Mouse (Mus musculus): Measurements from ENCODE around the gene Phb. TPM values are rescaled to one million over a fixed set of nuclear protein-coding genes. Genes with fewer than 3 reads are reported as not detected.
A peak's percentile ranks its signal among the peaks of the same experiment; 100 is the strongest.

The Phb gene
- polyA plus RNA-seq, 1 experiment from 2014 or later: 129 TPM

GRCm38 (mm10) chr11:95688515-95688914 lies 21.8 kb downstream of the Phb start:
- ATAC-seq (ENCODE audit: insufficient read depth): peak; percentile 40
- Histone ChIP-seq H3K27ac (replicated peaks) (peak overlapping the region; percentile 92), H3K36me3 (replicated peaks) (no peaks in the 10 kb centered on the region), H3K4me3 (replicated peaks) (peak overlapping the region; percentile 34), H3K4me2 (peak overlapping the region; percentile 76), H3K27me3 (no peaks in the 10 kb centered on the region), H3K9me3 (replicated peaks) (no peaks in the 10 kb centered on the region), H3K9ac (peak overlapping the region; percentile 50), H3K4me1 (replicated peaks) (peaks cover 64% of the 10 kb centered on the region)
- 7% methylated on average over 6 of the region's 6 CpGs for WGBS (ENCODE audit: insufficient replicate concordance)

GRCm38 (mm10) chr11:95688981-95689380 lies 22.2 kb downstream of the Phb start:
- Histone ChIP-seq H3K4me2 (peak overlapping the region; percentile 76), H3K9me3 (replicated peaks) (no peaks in the 10 kb centered on the region), H3K36me3 (replicated peaks) (no peaks in the 10 kb centered on the region), H3K9ac (peak overlapping the region; percentile 50), H3K27ac (replicated peaks) (peak overlapping the region; percentile 92), H3K27me3 (no peaks in the 10 kb centered on the region), H3K4me1 (replicated peaks) (peaks cover 64% of the 10 kb centered on the region), H3K4me3 (replicated peaks) (peak overlapping the region; percentile 34)
- ATAC-seq (ENCODE audit: insufficient read depth): peak; percentile 88
- 2% methylated on average over 7 of the region's 7 CpGs for WGBS (ENCODE audit: insufficient replicate concordance)

GRCm38 (mm10) chr11:95689544-95689943 lies 22.8 kb downstream of the Phb start:
- no peak; the same call in 1 of the 2 replicates for ATAC-seq (ENCODE audit: insufficient read depth)
- Histone ChIP-seq H3K36me3 (replicated peaks) (no peaks in the 10 kb centered on the region), H3K4me3 (replicated peaks) (no peak overlapping the region), H3K9me3 (replicated peaks) (no peaks in the 10 kb centered on the region), H3K27ac (replicated peaks) (peak overlapping the region; percentile 92), H3K27me3 (no peaks in the 10 kb centered on the region), H3K9ac (peak overlapping the region; percentile 50; the same call in 1 of the 2 replicates), H3K4me1 (replicated peaks) (peaks cover 64% of the 10 kb centered on the region), H3K4me2 (peak overlapping the region; percentile 76)
- 47% methylated on average over 3 of the region's 3 CpGs for WGBS (ENCODE audit: insufficient replicate concordance)

GRCm38 (mm10) chr11:95698541-95698940 lies 31.8 kb downstream of the Phb start:
- Histone ChIP-seq H3K27ac (replicated peaks) (no peak overlapping the region), H3K36me3 (replicated peaks) (no peaks in the 10 kb centered on the region), H3K9ac (no peak overlapping the region), H3K27me3 (no peaks in the 10 kb centered on the region), H3K4me3 (replicated peaks) (no peak overlapping the region), H3K4me2 (no peak overlapping the region), H3K9me3 (replicated peaks) (no peaks in the 10 kb centered on the region), H3K4me1 (replicated peaks) (peaks cover 27% of the 10 kb centered on the region)
- 78% methylated on average over 5 of the region's 5 CpGs for WGBS (ENCODE audit: insufficient replicate concordance)
- ATAC-seq (ENCODE audit: insufficient read depth): no peak

- 42% methylated on average over 13 of the region's 13 CpGs for WGBS (ENCODE audit: insufficient replicate concordance)
- Histone ChIP-seq H3K27me3 (no peaks in the 10 kb centered on the region), H3K27ac (replicated peaks) (peak overlapping the region; percentile 80), H3K9ac (no peak overlapping the region), H3K4me1 (replicated peaks) (peaks cover 32% of the 10 kb centered on the region), H3K36me3 (replicated peaks) (no peaks in the 10 kb centered on the region), H3K9me3 (replicated peaks) (no peaks in the 10 kb centered on the region), H3K4me2 (peak overlapping the region; percentile 37), H3K4me3 (replicated peaks) (no peak overlapping the region)
- ATAC-seq (ENCODE audit: insufficient read depth): peak; percentile 85
Measured at GRCm38 (mm10) chr11:95700778-95701739, 34.3 kb downstream of the Phb start.

- H3K27me3 ChIP-seq: no peaks in the 10 kb centered on the region
- ATAC-seq (ENCODE audit: insufficient read depth): no peak
- H3K9ac ChIP-seq: no peak overlapping the region
- H3K4me1 ChIP-seq (replicated peaks): peaks cover 49% of the 10 kb centered on the region
- H3K4me3 ChIP-seq (replicated peaks): no peak overlapping the region
- no peaks in the 10 kb centered on the region for H3K9me3 ChIP-seq (replicated peaks)
- H3K27ac ChIP-seq (replicated peaks): no peak overlapping the region
- H3K4me2 ChIP-seq: no peak overlapping the region
- WGBS (ENCODE audit: insufficient replicate concordance): 75% methylated on average over 12 of the region's 12 CpGs
- H3K36me3 ChIP-seq (replicated peaks): no peaks in the 10 kb centered on the region
Measured at GRCm38 (mm10) chr11:95704032-95704969, 37.5 kb downstream of the Phb start.

- Histone ChIP-seq H3K27ac (replicated peaks) (no peak overlapping the region), H3K27me3 (no peaks in the 10 kb centered on the region), H3K36me3 (replicated peaks) (no peaks in the 10 kb centered on the region), H3K9ac (no peak overlapping the region), H3K4me2 (no peak overlapping the region), H3K4me1 (replicated peaks) (peaks cover 50% of the 10 kb centered on the region), H3K4me3 (replicated peaks) (no peak overlapping the region), H3K9me3 (replicated peaks) (no peaks in the 10 kb centered on the region)
- ATAC-seq (ENCODE audit: insufficient read depth): no peak
- 37% methylated on average over 4 of the region's 4 CpGs for WGBS (ENCODE audit: insufficient replicate concordance)
Measured at GRCm38 (mm10) chr11:95704970-95705330, 38.2 kb downstream of the Phb start.

GRCm38 (mm10) chr11:95709534-95710040 lies 42.8 kb downstream of the Phb start:
- peaks cover 52% of the 10 kb centered on the region for H3K4me1 ChIP-seq (replicated peaks)
- 58% methylated on average over 6 of the region's 6 CpGs for WGBS (ENCODE audit: insufficient replicate concordance)

GRCm38 (mm10) chr11:95710478-95710877 lies 43.7 kb downstream of the Phb start:
- Histone ChIP-seq H3K4me1 (replicated peaks) (peaks cover 60% of the 10 kb centered on the region), H3K27me3 (no peaks in the 10 kb centered on the region), H3K36me3 (replicated peaks) (no peaks in the 10 kb centered on the region), H3K9me3 (replicated peaks) (no peaks in the 10 kb centered on the region), H3K4me3 (replicated peaks) (no peak overlapping the region), H3K4me2 (no peak overlapping the region), H3K9ac (no peak overlapping the region), H3K27ac (replicated peaks) (no peak overlapping the region)
- WGBS (ENCODE audit: insufficient replicate concordance): 66% methylated on average over 7 of the region's 7 CpGs
- no peak for ATAC-seq (ENCODE audit: insufficient read depth)

More at GRCm38 (mm10) chr11:95709534-95710040, 42.8 kb downstream of the Phb start:
- Histone ChIP-seq H3K9me3 (replicated peaks) (no peaks in the 10 kb centered on the region), H3K4me2 (no peak overlapping the region), H3K27ac (replicated peaks) (0 out of 2 replicates have a peak overlapping the region, but pooled peaks have one; percentile 25), H3K27me3 (no peaks in the 10 kb centered on the region), H3K36me3 (replicated peaks) (no peaks in the 10 kb centered on the region), H3K9ac (no peak overlapping the region), H3K4me3 (replicated peaks) (no peak overlapping the region)
- no peak for ATAC-seq (ENCODE audit: insufficient read depth)

- peak overlapping the region; percentile 99 for H3K4me2 ChIP-seq
- H3K4me3 ChIP-seq (replicated peaks): peak overlapping the region; percentile 88
- ATAC-seq (ENCODE audit: insufficient read depth): peak; percentile 25; the same call in 1 of the 2 replicates
- no peaks in the 10 kb centered on the region for H3K27me3 ChIP-seq
- WGBS (ENCODE audit: insufficient replicate concordance): 4% methylated on average over 12 of the region's 12 CpGs
- peak overlapping the region; percentile 93 for H3K9ac ChIP-seq
- no peaks in the 10 kb centered on the region for H3K36me3 ChIP-seq (replicated peaks)
- no peaks in the 10 kb centered on the region for H3K9me3 ChIP-seq (replicated peaks)
- H3K4me1 ChIP-seq (replicated peaks): peaks cover 72% of the 10 kb centered on the region
- H3K27ac ChIP-seq (replicated peaks): peak overlapping the region; percentile 94
Measured at GRCm38 (mm10) chr11:95712085-95712562, 45.4 kb downstream of the Phb start.

Measured in liver, embryonic 15.5 days (tissue).